Mouse (Mus musculus): ENCODE measurements around the gene Mpc2. TPM values are rescaled to one million over a fixed set of nuclear protein-coding genes. Genes with fewer than 3 reads are reported as not detected.

Gene Mpc2
- polyA plus RNA-seq (2015; fragmentation: Nextera tagmentation; extraction: Ambion mirVana), result 245 and 270 TPM in 2 replicates

DNA sequence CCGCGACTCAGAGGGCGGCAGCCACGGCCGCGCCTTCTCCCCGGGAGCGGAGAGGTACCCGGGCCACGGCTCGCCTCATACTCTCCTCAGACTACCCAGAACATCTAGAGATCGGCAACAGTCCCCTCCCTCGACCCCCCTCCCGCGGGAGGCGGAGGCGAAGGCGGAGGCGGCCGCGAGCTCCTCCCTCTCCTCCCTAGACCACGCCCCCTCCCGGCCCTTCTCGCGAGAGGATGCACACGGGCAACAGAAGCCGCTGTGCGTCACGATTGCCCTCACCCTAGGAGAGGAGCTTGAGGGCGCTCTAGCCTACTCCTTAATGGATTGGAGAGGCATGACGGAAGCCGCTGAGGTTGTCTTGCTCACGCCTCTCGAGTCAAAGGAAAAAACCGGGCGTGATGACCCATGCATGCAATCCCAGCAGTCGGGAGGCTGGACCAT is at the start of gene Mpc2, which contains the start of gene Dcaf6:
Mpc2 (plus strand) TSS at position 278 of the 441 bp plus-strand sequence.
Dcaf6 (minus strand) TSS at position 116 of the 441 bp plus-strand sequence.
- Histone ChIP-seq H3K4me2 (peak within 1 kb of the TSS; percentile 77), H3K27me3 (no peaks in the 10 kb centered on the region)
- WGBS (ENCODE audit: insufficient replicate concordance), result under 1% methylated on average over 37 of the region's 37 CpGs

DNA sequence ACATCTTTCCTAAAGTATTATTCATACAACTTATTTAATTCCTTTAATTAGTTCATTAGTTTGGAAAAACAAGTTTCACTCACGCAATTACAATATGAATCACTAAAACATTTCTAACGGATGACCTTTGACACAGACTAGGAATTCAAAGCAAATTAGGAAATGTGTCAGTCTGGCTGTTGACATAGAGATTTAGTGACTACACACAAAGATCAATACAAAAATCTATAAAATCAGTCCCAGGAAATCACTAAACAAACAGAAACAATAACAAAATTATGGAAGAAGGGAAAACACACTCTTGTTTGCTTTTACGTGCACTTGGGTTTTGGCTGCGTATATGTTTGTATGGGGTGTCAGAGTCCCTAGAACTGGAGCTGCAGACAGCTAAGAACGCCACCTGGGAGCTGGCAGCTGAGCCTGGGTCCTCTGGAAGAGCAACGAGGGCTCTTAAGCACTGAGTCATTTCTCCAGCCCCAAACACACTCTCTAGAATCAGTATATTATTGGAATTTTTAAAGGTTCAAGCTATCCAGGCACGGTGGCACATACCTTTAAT is 39.0 kb upstream of the Mpc2 start:
- ATAC-seq (ENCODE audit: insufficient read depth), result no peak
- peak overlapping the region; percentile 1; the same call in 1 of the 2 replicates for H3K4me2 ChIP-seq
- no peaks in the 10 kb centered on the region for H3K9me3 ChIP-seq (replicated peaks)
- 77% methylated on average over 7 of the region's 7 CpGs for WGBS (ENCODE audit: insufficient replicate concordance)
- no peak overlapping the region for H3K9ac ChIP-seq
- H3K27me3 ChIP-seq, result no peaks in the 10 kb centered on the region
- H3K4me1 ChIP-seq (replicated peaks), result peaks cover 8% of the 10 kb centered on the region
- H3K4me3 ChIP-seq (replicated peaks), result no peak overlapping the region
- H3K36me3 ChIP-seq (replicated peaks), result peaks cover 13% of the 10 kb centered on the region
- no peak overlapping the region for H3K27ac ChIP-seq (replicated peaks)

More for the DNA sequence above, at the start of gene Mpc2, which contains the start of gene Dcaf6:
- Histone ChIP-seq H3K36me3 (replicated peaks) (no peaks in the 10 kb centered on the region), H3K4me3 (replicated peaks) (peak within 1 kb of the TSS; percentile 100), H3K9ac (peak within 1 kb of the TSS; percentile 95), H3K27ac (replicated peaks) (peak within 1 kb of the TSS; percentile 99), H3K4me1 (replicated peaks) (peaks cover 34% of the 10 kb centered on the region), H3K9me3 (replicated peaks) (no peaks in the 10 kb centered on the region)
- peak; percentile 81 for ATAC-seq (ENCODE audit: insufficient read depth)

DNA sequence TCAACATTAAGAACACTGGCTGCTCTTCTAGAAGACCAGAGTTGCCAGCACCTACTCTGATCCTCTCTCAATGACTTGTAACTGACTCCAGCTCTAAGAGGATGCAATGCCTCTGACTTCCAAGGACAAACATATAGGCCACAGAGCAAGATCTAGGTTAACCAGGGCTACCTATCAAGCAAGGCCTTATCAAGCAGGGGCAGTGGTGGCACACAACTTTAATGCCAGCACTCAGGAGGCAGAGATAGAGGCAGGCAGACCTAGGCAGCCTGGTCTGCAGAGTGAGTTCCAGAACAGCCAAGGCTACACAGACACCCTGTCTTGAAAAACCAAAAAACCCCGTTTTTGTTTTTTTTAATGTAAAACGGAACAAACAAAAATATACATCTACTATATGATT is 34.2 kb upstream of the Mpc2 start:
- peaks cover 10% of the 10 kb centered on the region for H3K36me3 ChIP-seq (replicated peaks)
- H3K27ac ChIP-seq (replicated peaks), result peak overlapping the region; percentile 51
- H3K9me3 ChIP-seq (replicated peaks), result no peaks in the 10 kb centered on the region
- H3K4me2 ChIP-seq, result peak overlapping the region; percentile 18; the same call in 1 of the 2 replicates
- H3K4me3 ChIP-seq (replicated peaks), result no peak overlapping the region
- peaks cover 11% of the 10 kb centered on the region for H3K4me1 ChIP-seq (replicated peaks)
- no peak overlapping the region for H3K9ac ChIP-seq
- ATAC-seq (ENCODE audit: insufficient read depth), result peak; percentile 98
- WGBS (ENCODE audit: insufficient replicate concordance), result 57% methylated on average over 2 of the region's 2 CpGs
- no peaks in the 10 kb centered on the region for H3K27me3 ChIP-seq

DNA sequence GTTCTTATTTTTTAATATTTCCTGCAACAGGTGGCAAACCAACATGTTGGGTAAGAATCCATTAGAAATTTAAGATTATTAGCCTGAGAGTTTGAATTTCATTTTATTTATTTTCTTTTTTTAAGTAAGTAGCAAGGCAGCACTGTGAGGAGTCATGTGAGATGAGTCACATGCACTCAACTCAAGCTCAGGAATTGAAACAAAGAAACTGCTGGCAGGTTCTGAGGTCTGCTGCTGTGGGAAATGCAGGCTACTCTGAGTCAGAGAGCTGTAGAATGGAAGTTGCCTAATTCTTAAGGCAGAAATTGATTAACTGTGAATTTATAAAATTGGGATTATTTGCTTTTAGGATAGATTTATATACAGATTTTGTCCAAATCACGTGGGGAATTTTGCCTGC is 27.6 kb upstream of the Mpc2 start:
- ATAC-seq (ENCODE audit: insufficient read depth), result no peak
- Histone ChIP-seq H3K4me2 (no peak overlapping the region), H3K27me3 (no peaks in the 10 kb centered on the region), H3K36me3 (replicated peaks) (no peaks in the 10 kb centered on the region), H3K9ac (no peak overlapping the region), H3K4me3 (replicated peaks) (no peak overlapping the region), H3K27ac (replicated peaks) (no peak overlapping the region), H3K4me1 (replicated peaks) (no peaks in the 10 kb centered on the region), H3K9me3 (replicated peaks) (no peaks in the 10 kb centered on the region)
- WGBS (ENCODE audit: insufficient replicate concordance), result 76% methylated on average over 1 of the region's 1 CpGs

DNA sequence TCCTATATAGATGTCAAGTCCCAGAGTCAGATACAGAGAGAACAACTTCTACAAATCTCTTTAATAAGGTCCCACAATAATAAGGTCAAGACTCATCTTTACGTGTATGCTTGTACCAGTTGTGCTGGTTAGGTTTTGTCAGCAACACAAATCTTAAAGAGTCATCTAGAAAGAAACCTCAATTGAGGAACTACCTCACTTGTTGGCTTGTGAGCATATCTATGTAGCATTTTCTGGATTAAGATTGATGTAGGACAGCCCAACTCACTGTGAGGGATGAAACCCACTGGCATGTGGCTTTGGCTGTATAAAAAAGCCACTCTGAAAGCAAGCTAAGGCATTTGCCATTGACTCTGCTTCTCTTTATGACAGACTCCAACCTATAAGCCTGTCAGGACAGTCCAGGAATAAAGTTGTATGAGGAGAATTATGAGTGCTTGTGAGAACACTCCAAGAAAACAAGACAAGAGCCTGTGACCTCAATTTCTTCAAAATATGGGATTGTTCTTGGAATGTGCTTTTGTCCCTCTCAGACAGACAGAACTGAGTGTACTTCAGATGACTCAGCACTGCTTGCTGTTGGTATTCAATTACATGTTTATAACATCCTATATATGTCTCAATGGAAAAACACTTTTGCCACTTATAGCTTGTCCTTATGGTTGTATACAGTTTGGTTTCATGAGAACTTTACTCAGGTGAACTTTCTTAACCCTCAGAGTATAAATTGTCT is 22.0 kb upstream of the Mpc2 start:
- WGBS (ENCODE audit: insufficient replicate concordance), result 44% methylated on average over 1 of the region's 1 CpGs
- no peaks in the 10 kb centered on the region for H3K36me3 ChIP-seq (replicated peaks)
- H3K4me3 ChIP-seq (replicated peaks), result no peak overlapping the region
- no peak overlapping the region for H3K27ac ChIP-seq (replicated peaks)
- no peak overlapping the region for H3K4me2 ChIP-seq
- peaks cover 18% of the 10 kb centered on the region for H3K4me1 ChIP-seq (replicated peaks)
- H3K9me3 ChIP-seq (replicated peaks), result no peaks in the 10 kb centered on the region
- no peak for ATAC-seq (ENCODE audit: insufficient read depth)
- H3K27me3 ChIP-seq, result no peaks in the 10 kb centered on the region
- no peak overlapping the region for H3K9ac ChIP-seq

DNA sequence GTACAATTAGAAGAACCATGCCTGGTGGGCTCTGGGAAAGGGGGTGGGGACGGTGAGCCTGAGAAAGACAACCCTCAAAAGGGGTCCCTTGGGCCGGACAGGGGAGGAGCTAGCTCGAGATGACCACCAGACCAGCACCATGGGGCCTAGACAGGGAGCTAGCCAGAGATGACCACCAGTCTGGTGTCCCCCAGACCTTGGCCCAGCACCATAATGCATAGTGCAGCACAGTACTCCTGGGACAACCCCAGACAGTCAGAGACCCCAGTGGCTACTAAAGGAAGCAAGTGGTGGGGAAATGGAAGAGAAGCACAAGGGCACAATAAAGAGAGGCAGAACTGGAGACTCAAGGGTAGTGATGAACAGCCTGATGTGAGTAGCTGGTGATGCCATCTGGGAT is 19.6 kb upstream of the Mpc2 start:
- peak; percentile 12; the same call in 1 of the 2 replicates for ATAC-seq (ENCODE audit: insufficient read depth)
- no peak overlapping the region for H3K4me3 ChIP-seq (replicated peaks)
- 59% methylated on average over 3 of the region's 3 CpGs for WGBS (ENCODE audit: insufficient replicate concordance)
- no peaks in the 10 kb centered on the region for H3K27me3 ChIP-seq
- no peaks in the 10 kb centered on the region for H3K36me3 ChIP-seq (replicated peaks)
- H3K4me2 ChIP-seq, result no peak overlapping the region
- H3K9me3 ChIP-seq (replicated peaks), result no peaks in the 10 kb centered on the region
- H3K27ac ChIP-seq (replicated peaks), result no peak overlapping the region
- H3K9ac ChIP-seq, result no peak overlapping the region
- peaks cover 18% of the 10 kb centered on the region for H3K4me1 ChIP-seq (replicated peaks)

DNA sequence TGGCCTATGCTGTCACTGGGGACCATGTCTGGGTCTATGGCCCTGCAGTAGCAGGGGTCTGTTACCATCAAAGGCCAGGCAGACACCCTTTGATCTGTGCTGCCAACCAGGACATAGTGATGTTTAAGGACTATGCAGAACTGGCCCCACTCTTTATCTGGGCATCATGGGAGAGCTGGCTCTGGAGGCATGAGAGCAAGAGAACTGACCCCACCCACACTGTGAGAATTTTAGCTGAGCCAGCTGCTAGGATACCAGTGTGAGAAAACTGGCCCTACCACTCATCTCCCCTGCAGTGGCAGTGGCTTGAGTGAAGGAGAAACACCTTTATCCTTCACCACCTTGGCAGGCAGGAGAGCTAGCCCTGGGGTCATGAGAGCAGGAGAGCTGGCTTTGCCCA is 19.2 kb upstream of the Mpc2 start:
- no peak overlapping the region for H3K4me2 ChIP-seq
- H3K36me3 ChIP-seq (replicated peaks), result no peaks in the 10 kb centered on the region
- no peaks in the 10 kb centered on the region for H3K27me3 ChIP-seq
- H3K9ac ChIP-seq, result no peak overlapping the region
- peak; percentile 37; the same call in 1 of the 2 replicates for ATAC-seq (ENCODE audit: insufficient read depth)
- H3K4me1 ChIP-seq (replicated peaks), result peaks cover 18% of the 10 kb centered on the region
- no peak overlapping the region for H3K4me3 ChIP-seq (replicated peaks)
- no peaks in the 10 kb centered on the region for H3K9me3 ChIP-seq (replicated peaks)
- no peak overlapping the region for H3K27ac ChIP-seq (replicated peaks)

DNA sequence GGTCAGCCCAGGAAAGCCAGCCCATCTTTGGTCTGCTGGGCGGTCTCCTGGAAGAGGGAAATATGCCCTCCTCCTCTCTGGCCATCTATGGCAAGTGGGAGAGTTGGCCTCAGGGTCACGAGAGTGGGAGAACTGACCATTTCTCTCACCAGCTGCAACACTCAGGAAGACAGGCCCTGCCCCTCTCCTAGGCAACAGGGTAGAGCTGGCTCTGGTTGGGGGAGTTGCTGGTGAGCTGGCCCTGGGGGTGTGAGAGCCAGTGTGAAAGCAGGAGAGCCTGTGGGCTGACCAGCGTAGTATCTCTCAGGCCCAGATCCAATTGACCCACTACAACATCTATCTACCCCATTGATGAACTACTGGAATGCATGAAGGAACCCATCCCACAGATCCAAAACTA is 18.7 kb upstream of the Mpc2 start:
- ATAC-seq (ENCODE audit: insufficient read depth), result no peak

DNA sequence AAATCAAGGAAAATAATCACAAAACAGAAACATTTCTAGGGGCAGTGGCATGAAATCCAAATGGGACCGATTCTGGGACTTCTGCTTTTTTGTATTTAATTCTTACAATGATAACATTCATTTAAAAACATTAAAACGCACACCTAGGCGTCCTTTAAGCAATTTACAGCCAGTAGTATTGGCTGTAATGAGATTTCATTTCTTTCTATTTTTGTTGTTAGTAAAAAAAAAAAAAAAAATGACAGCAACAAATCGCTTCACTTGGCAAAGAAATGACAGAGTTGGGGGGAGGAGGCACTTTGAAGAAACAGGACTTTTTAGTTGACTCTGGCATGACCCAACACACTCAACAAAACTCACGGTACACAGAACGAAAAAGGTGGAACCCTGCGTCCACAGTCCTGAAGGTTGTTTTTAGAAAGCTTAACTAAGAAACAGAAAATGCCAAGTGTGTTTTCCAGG is 1.4 kb upstream of the Mpc2 start:
- WGBS (ENCODE audit: insufficient replicate concordance), result 9% methylated on average over 7 of the region's 7 CpGs
- no peak for ATAC-seq (ENCODE audit: insufficient read depth)

More for the DNA sequence above, 18.7 kb upstream of the Mpc2 start:
- no peak overlapping the region for H3K4me2 ChIP-seq
- no peaks in the 10 kb centered on the region for H3K9me3 ChIP-seq (replicated peaks)
- H3K36me3 ChIP-seq (replicated peaks), result no peaks in the 10 kb centered on the region
- 83% methylated on average over 3 of the region's 3 CpGs for WGBS (ENCODE audit: insufficient replicate concordance)
- H3K27ac ChIP-seq (replicated peaks), result no peak overlapping the region
- H3K27me3 ChIP-seq, result no peaks in the 10 kb centered on the region
- H3K4me1 ChIP-seq (replicated peaks), result peaks cover 18% of the 10 kb centered on the region
- no peak overlapping the region for H3K4me3 ChIP-seq (replicated peaks)
- no peak overlapping the region for H3K9ac ChIP-seq

DNA sequence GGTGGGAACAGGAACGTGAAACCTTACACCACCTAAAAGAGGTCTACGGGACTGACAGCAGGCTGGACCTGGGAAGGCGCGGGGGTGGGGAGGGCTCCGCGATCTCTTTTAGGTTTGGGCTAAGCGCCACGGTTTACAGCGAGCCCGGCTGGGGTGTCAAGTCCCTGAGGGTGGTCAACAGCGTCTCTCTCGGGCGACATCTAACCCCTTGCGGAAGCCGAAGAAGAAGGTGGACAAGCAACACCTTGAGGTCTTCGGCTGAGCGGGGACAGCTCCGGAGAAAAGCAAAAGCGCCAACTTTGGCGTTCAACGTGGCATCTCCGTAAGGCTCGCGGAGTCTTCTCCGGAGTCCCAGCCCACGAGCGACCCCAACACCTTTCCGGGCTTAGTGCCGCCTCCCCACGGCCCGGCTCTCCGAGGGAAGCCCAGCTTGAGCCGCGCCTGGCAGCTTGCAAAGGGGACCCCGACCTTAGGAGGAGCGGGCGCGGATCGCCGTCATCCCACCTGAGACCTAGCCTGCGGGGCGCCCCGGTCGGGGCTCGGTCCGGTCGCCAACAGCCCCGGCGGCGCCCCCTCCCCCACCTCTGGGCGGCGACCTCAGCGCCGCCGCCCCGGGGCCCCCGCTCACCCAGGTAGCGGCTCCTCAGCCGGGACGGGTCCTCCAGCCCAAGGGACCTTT is 795 bp upstream of the Mpc2 start:
- Histone ChIP-seq H3K4me2 (peak overlapping the region; percentile 77), H3K36me3 (replicated peaks) (no peaks in the 10 kb centered on the region), H3K4me3 (replicated peaks) (peak overlapping the region; percentile 100), H3K27ac (replicated peaks) (peak overlapping the region; percentile 99), H3K27me3 (no peaks in the 10 kb centered on the region), H3K9me3 (replicated peaks) (no peaks in the 10 kb centered on the region), H3K9ac (peak overlapping the region; percentile 95), H3K4me1 (replicated peaks) (peaks cover 31% of the 10 kb centered on the region)
- under 1% methylated on average over 60 of the region's 60 CpGs for WGBS (ENCODE audit: insufficient replicate concordance)
- ATAC-seq (ENCODE audit: insufficient read depth), result peak; percentile 7

More for the DNA sequence above, 1.4 kb upstream of the Mpc2 start:
- Histone ChIP-seq H3K4me3 (replicated peaks) (peak overlapping the region; percentile 100), H3K27ac (replicated peaks) (peak overlapping the region; percentile 99), H3K9ac (peak overlapping the region; percentile 95), H3K4me1 (replicated peaks) (peaks cover 31% of the 10 kb centered on the region), H3K4me2 (peak overlapping the region; percentile 77), H3K36me3 (replicated peaks) (no peaks in the 10 kb centered on the region; the same call in 1 of the 2 replicates), H3K9me3 (replicated peaks) (no peaks in the 10 kb centered on the region), H3K27me3 (no peaks in the 10 kb centered on the region)
